Mouse (Mus musculus) lung, adult 2 months (tissue): ENCODE data around the gene Blmh.

Experiments
- CTCF ChIP-seq: fragments of 200-500 bp; IDR thresholded peaks from 2 replicates; pipeline ENCODE4 v1.5.1; 2011; ENCODE audit warnings: mild to moderate bottlenecking, low read length, control low read depth; ENCODE audit not compliant: insufficient read depth
- POLR2A ChIP-seq: fragments of 200-500 bp; IDR thresholded peaks from 2 replicates; pipeline ENCODE4 v1.6.1; 2011; ENCODE audit warnings: low read depth, mild to moderate bottlenecking, control low read depth, low read length, borderline replicate concordance; ENCODE audit errors: extremely low read depth

GRCm38 (mm10) chr11:76897126-76897525 is 27.5 kb upstream of the Blmh start:
- TF ChIP-seq CTCF (no peak), POLR2A (no peak)
